ENCODE assay signal across 11 mouse cellular contexts in genomic region chr2:66184431-66185164, GRCm38 (mm10). TPM values are rescaled to one million over a fixed set of nuclear protein-coding genes. Genes with fewer than 3 reads are reported as not detected.
DNase-seq lines count a peak whose midpoint lies in the region; ATAC-seq and TF ChIP-seq lines count a peak whose summit lies in the region.
"Had no signal": no experiment of that assay in that cellular context is flagged by ENCODE, and none has a peak within 500 bp of the region (broad histone marks: within the 10 kb centered on the region; RNA-seq: fewer than 3 reads in every experiment).

No protein-coding gene starts in this region.

- no peak for DNase-seq in forebrain, embryonic 11.5 days (ENCODE audit: low spot score)
- DNase-seq in lung, embryonic 14.5 days = peak; percentile 48
- no peak for DNase-seq in lung, postnatal 36 days
- peak; percentile 59 for DNase-seq in hindbrain, embryonic 14.5 days (ENCODE audit: low spot score)
- DNase-seq in gastrocnemius, adult 8-10 months (ENCODE audit: low spot score in 2 of 2) = no peak
- DNase-seq in c-Kit-positive CD71-positive TER-119-positive erythroid progenitor cells, embryonic 14.5 days (ENCODE audit: low spot score) = no peak

- peak; percentile 51 for ATAC-seq in forebrain, embryonic 15.5 days (replicated peaks)
- ATAC-seq in forebrain, embryonic 11.5 days (replicated peaks; ENCODE audit: low FRiP score) = no peak
- ATAC-seq in lung, embryonic 14.5 days (ENCODE audit: insufficient read depth) = peak; percentile 70; the same call in 1 of the 2 replicates
- peak; percentile 77 for ATAC-seq in hindbrain, embryonic 14.5 days (ENCODE audit: low FRiP score)
- peak; percentile 82 for ATAC-seq in neural tube, embryonic 13.5 days (ENCODE audit: low read depth)

- peaks cover 8% of the 10 kb centered on the region for H3K4me1 ChIP-seq in forebrain, embryonic 15.5 days
- H3K4me1 ChIP-seq in forebrain, embryonic 11.5 days (replicated peaks; ENCODE audit: control insufficient read depth, insufficient read depth, low read length) = no peaks in the 10 kb centered on the region; the same call in 1 of the 2 replicates
- no peaks in the 10 kb centered on the region for H3K4me1 ChIP-seq in lung, embryonic 14.5 days (ENCODE audit: insufficient read depth)
- no peaks in the 10 kb centered on the region for H3K4me1 ChIP-seq in hindbrain, embryonic 14.5 days (replicated peaks; ENCODE audit: control insufficient read depth, insufficient read depth, low read length)
- H3K4me1 ChIP-seq in neural tube, embryonic 13.5 days (replicated peaks) = peaks cover 14% of the 10 kb centered on the region
- H3K4me1 ChIP-seq: embryonic facial prominence, embryonic 13.5 days had no signal

- H3K4me3 ChIP-seq in forebrain, embryonic 15.5 days = no peak overlapping the region
- H3K4me3 ChIP-seq in forebrain, embryonic 11.5 days (ENCODE audit: low read depth, low read length) = no peak overlapping the region
- H3K4me3 ChIP-seq in lung, embryonic 14.5 days (ENCODE audit: low read depth, low read length) = no peak overlapping the region
- H3K4me3 ChIP-seq in hindbrain, embryonic 14.5 days (replicated peaks; ENCODE audit: low read length) = no peak overlapping the region
- H3K4me3 ChIP-seq in neural tube, embryonic 13.5 days = no peak overlapping the region
- H3K4me3 ChIP-seq: embryonic facial prominence, embryonic 13.5 days; limb, embryonic 12.5 days had no signal

- TF ChIP-seq CTCF in lung, embryonic 14.5 days (IDR thresholded peaks at IDR 0.05; ENCODE audit: low read depth) = peak; percentile 64

- no peaks in the 10 kb centered on the region; the same call in 1 of the 2 replicates for H3K36me3 ChIP-seq in forebrain, embryonic 15.5 days
- no peaks in the 10 kb centered on the region for H3K36me3 ChIP-seq in forebrain, embryonic 11.5 days (ENCODE audit: control insufficient read depth, insufficient read depth, low read length)
- H3K36me3 ChIP-seq in lung, embryonic 14.5 days (ENCODE audit: insufficient read depth) = no peaks in the 10 kb centered on the region
- peaks cover 28% of the 10 kb centered on the region; the same call in 1 of the 2 replicates for H3K36me3 ChIP-seq in hindbrain, embryonic 14.5 days (replicated peaks; ENCODE audit: control insufficient read depth, insufficient read depth)
- H3K36me3 ChIP-seq in neural tube, embryonic 13.5 days = peaks cover 9% of the 10 kb centered on the region

- H3K4me2 ChIP-seq in forebrain, embryonic 15.5 days (replicated peaks) = no peak overlapping the region
- no peak overlapping the region for H3K4me2 ChIP-seq in forebrain, embryonic 11.5 days (ENCODE audit: low read depth, low read length, severe bottlenecking)
- no peak overlapping the region for H3K4me2 ChIP-seq in lung, embryonic 14.5 days
- H3K4me2 ChIP-seq in hindbrain, embryonic 14.5 days (replicated peaks) = no peak overlapping the region
- H3K4me2 ChIP-seq in neural tube, embryonic 13.5 days = no peak overlapping the region
- H3K4me2 ChIP-seq: embryonic facial prominence, embryonic 13.5 days; limb, embryonic 12.5 days had no signal

- H3K27ac ChIP-seq in forebrain, embryonic 15.5 days (replicated peaks) = no peak overlapping the region
- no peak overlapping the region for H3K27ac ChIP-seq in forebrain, embryonic 11.5 days (ENCODE audit: low read depth, low read length)
- no peak overlapping the region for H3K27ac ChIP-seq in lung, embryonic 14.5 days (ENCODE audit: low read depth)
- no peak overlapping the region for H3K27ac ChIP-seq in hindbrain, embryonic 14.5 days
- H3K27ac ChIP-seq in neural tube, embryonic 13.5 days (replicated peaks) = no peak overlapping the region
- H3K27ac ChIP-seq: embryonic facial prominence, embryonic 13.5 days; limb, embryonic 12.5 days had no signal

- 85% methylated on average over 7 of the region's 7 CpGs for WGBS in forebrain, embryonic 15.5 days
- 86% methylated on average over 7 of the region's 7 CpGs for WGBS in forebrain, embryonic 11.5 days
- WGBS in lung, embryonic 14.5 days = 74% methylated on average over 7 of the region's 7 CpGs
- 83% methylated on average over 7 of the region's 7 CpGs for WGBS in hindbrain, embryonic 14.5 days
- WGBS in neural tube, embryonic 13.5 days = 85% methylated on average over 7 of the region's 7 CpGs

- no peaks in the 10 kb centered on the region for H3K9me3 ChIP-seq in forebrain, embryonic 15.5 days
- H3K9me3 ChIP-seq in forebrain, embryonic 11.5 days (ENCODE audit: control insufficient read depth, low read length) = no peaks in the 10 kb centered on the region
- H3K9me3 ChIP-seq in lung, embryonic 14.5 days (ENCODE audit: low read depth, low read length) = no peaks in the 10 kb centered on the region
- H3K9me3 ChIP-seq in hindbrain, embryonic 14.5 days (ENCODE audit: control insufficient read depth, low read length) = no peaks in the 10 kb centered on the region
- H3K9me3 ChIP-seq in neural tube, embryonic 13.5 days = no peaks in the 10 kb centered on the region
- H3K9me3 ChIP-seq: embryonic facial prominence, embryonic 13.5 days; limb, embryonic 12.5 days had no signal

- no peak overlapping the region for H3K9ac ChIP-seq in forebrain, embryonic 15.5 days (replicated peaks)
- no peak overlapping the region for H3K9ac ChIP-seq in forebrain, embryonic 11.5 days (ENCODE audit: low read length)
- no peak overlapping the region for H3K9ac ChIP-seq in lung, embryonic 14.5 days
- H3K9ac ChIP-seq in hindbrain, embryonic 14.5 days = no peak overlapping the region
- H3K9ac ChIP-seq in neural tube, embryonic 13.5 days = no peak overlapping the region
- H3K9ac ChIP-seq: embryonic facial prominence, embryonic 13.5 days; limb, embryonic 12.5 days had no signal

- H3K27me3 ChIP-seq in forebrain, embryonic 15.5 days = no peaks in the 10 kb centered on the region
- no peaks in the 10 kb centered on the region for H3K27me3 ChIP-seq in forebrain, embryonic 11.5 days (ENCODE audit: control insufficient read depth, insufficient read depth, low read length)
- H3K27me3 ChIP-seq in lung, embryonic 14.5 days (ENCODE audit: insufficient read depth, low read length) = no peaks in the 10 kb centered on the region
- no peaks in the 10 kb centered on the region for H3K27me3 ChIP-seq in hindbrain, embryonic 14.5 days (ENCODE audit: control insufficient read depth, insufficient read depth, low read length)
- no peaks in the 10 kb centered on the region for H3K27me3 ChIP-seq in neural tube, embryonic 13.5 days
- H3K27me3 ChIP-seq: embryonic facial prominence, embryonic 13.5 days; limb, embryonic 12.5 days had no signal

RNA-seq across cellular contexts. Expression of gene Galnt3, which starts 59.8 kb away (rescaled TPM):
- 0.69 and 1.1 TPM in 2 replicates for polyA plus RNA-seq in forebrain, embryonic 15.5 days (2015; fragmentation: Nextera tagmentation; extraction: Ambion mirVana)
- polyA plus RNA-seq in forebrain, embryonic 11.5 days (2014; fragmentation: Nextera tagmentation; extraction: Ambion mirVana) = 0.83 and 1.3 TPM in 2 replicates
- polyA plus RNA-seq in lung, embryonic 14.5 days (2014; fragmentation: Nextera tagmentation; extraction: Ambion mirVana) = 11.2 and 12.4 TPM in 2 replicates
- polyA plus RNA-seq in hindbrain, embryonic 14.5 days (2014; fragmentation: Nextera tagmentation; extraction: Ambion mirVana) = 0.70 and 1.4 TPM in 2 replicates
- polyA plus RNA-seq in neural tube, embryonic 13.5 days (2015; fragmentation: Nextera tagmentation; extraction: Ambion mirVana) = 0.39 and 0.59 TPM in 2 replicates
- total RNA-seq in gastrocnemius, adult 8-10 months (2022) = under 1 TPM in 2 of 4 experiments, not detected in 2; 0.13 to 0.15 TPM
- total RNA-seq: MEL had no signal

Comparison
In these comparisons a context has a peak if more than half of its experiments do, and no peak if none do; other contexts are left out.
1. DNase-seq: peak in lung, embryonic 14.5 days (single experiment) and hindbrain, embryonic 14.5 days (single experiment); none in forebrain, embryonic 11.5 days (single experiment), lung, postnatal 36 days (single experiment), gastrocnemius, adult 8-10 months (0 of 2) and c-Kit-positive CD71-positive TER-119-positive erythroid progenitor cells, embryonic 14.5 days (single experiment).